Comparison of ENCODE assay signal across 9 mouse cellular contexts in the genomic region with DNA sequence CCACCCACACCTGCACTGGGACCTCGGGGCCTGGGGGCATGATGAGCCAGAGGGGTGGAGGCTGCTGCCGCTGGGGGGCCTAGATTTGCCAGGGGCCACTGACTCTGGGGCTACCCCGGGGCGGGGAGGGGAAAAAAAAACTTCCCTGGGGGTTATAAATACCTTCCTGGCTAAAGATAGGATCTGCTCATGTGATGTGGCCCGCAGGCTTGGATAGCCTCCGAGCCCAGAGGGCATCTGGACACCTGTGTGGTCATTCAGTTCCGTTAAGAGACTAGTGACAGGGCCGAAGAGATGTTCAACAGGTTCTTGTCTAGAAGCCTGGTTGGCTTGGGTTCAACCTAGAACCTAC. TPM values are rescaled to one million over a fixed set of nuclear protein-coding genes. Genes with fewer than 3 reads are reported as not detected.
A peak's percentile ranks its signal among the peaks of the same experiment; 100 is the strongest.
DNase-seq lines count a peak whose midpoint lies in the region; ATAC-seq lines count a peak whose summit lies in the region.
"Had no signal": no experiment of that assay in that cellular context is flagged by ENCODE, and none has a peak within 500 bp of the region (broad histone marks: within the 10 kb centered on the region; RNA-seq: fewer than 3 reads in every experiment).

A gene (minus strand): TSS at position 40 of the 352 bp plus-strand sequence.

- no peak for ATAC-seq in erythroblast, adult 5-6 weeks (replicated peaks; ENCODE audit: low FRiP score, poor library complexity, severe bottlenecking)
- no peak; the same call in 1 of the 2 replicates for ATAC-seq in heart, embryonic 15.5 days (replicated peaks; ENCODE audit: insufficient number of reproducible peaks, insufficient read depth, low FRiP score, low read depth)
- no peak for ATAC-seq in liver, embryonic 16.5 days (ENCODE audit: low read depth)

- H3K27me3 ChIP-seq in erythroblast, embryonic 14.5 days (ENCODE audit: control insufficient read depth): peaks cover 46% of the 10 kb centered on the region
- H3K27me3 ChIP-seq in embryonic facial prominence, embryonic 10.5 days (replicated peaks; ENCODE audit: low read depth, poor library complexity, severe bottlenecking): peaks cover 60% of the 10 kb centered on the region
- peaks cover 29% of the 10 kb centered on the region for H3K27me3 ChIP-seq in heart, embryonic 15.5 days
- H3K27me3 ChIP-seq in liver, embryonic 16.5 days (ENCODE audit: control insufficient read depth, insufficient read depth, low read depth, low read length): peaks cover 32% of the 10 kb centered on the region

- 0 out of 2 replicates have a peak, but pooled peaks cover 2% of the 10 kb centered on the region for H3K4me1 ChIP-seq in erythroblast, embryonic 14.5 days (ENCODE audit: control insufficient read depth)
- peaks cover 13% of the 10 kb centered on the region for H3K4me1 ChIP-seq in embryonic facial prominence, embryonic 10.5 days
- peaks cover 16% of the 10 kb centered on the region for H3K4me1 ChIP-seq in heart, embryonic 15.5 days (replicated peaks)
- H3K4me1 ChIP-seq in liver, embryonic 16.5 days (ENCODE audit: control insufficient read depth, low read depth, low read length): peaks cover 4% of the 10 kb centered on the region; the same call in 1 of the 2 replicates

- DNase-seq in embryonic facial prominence, embryonic 10.5 days (ENCODE audit: low spot score): no peak
- no peak for DNase-seq in urinary bladder, postnatal 4 days (ENCODE audit: low spot score in 2 of 2)
- DNase-seq in adrenal gland, postnatal 10 days: no peak
- no peak for DNase-seq in right cerebral cortex, adult 2 months (ENCODE audit: low spot score in 2 of 2)
- DNase-seq: lung, postnatal 36 days had no signal

- peak within 1 kb of the TSS; percentile 74 for H3K4me2 ChIP-seq in heart, embryonic 15.5 days
- H3K4me2 ChIP-seq in liver, embryonic 16.5 days (ENCODE audit: low read depth, low read length): peak within 1 kb of the TSS; percentile 60

- peak within 1 kb of the TSS; percentile 21 for H3K4me3 ChIP-seq in erythroblast, embryonic 14.5 days (replicated peaks)
- H3K4me3 ChIP-seq in embryonic facial prominence, embryonic 10.5 days: peak within 1 kb of the TSS; percentile 60
- H3K4me3 ChIP-seq in heart, embryonic 15.5 days: peak within 1 kb of the TSS; percentile 51
- H3K4me3 ChIP-seq in liver, embryonic 16.5 days (ENCODE audit: low read depth, low read length): peak within 1 kb of the TSS; percentile 45

- H3K9me3 ChIP-seq in erythroblast, embryonic 14.5 days (ENCODE audit: control insufficient read depth, low read length): peaks cover 2% of the 10 kb centered on the region; the same call in 1 of the 2 replicates
- 0 out of 2 replicates have a peak, but pooled peaks cover 2% of the 10 kb centered on the region for H3K9me3 ChIP-seq in embryonic facial prominence, embryonic 10.5 days
- H3K9me3 ChIP-seq in heart, embryonic 15.5 days (replicated peaks): no peaks in the 10 kb centered on the region
- H3K9me3 ChIP-seq in liver, embryonic 16.5 days (replicated peaks; ENCODE audit: control insufficient read depth, low read length): no peaks in the 10 kb centered on the region

- peak within 1 kb of the TSS; percentile 63 for H3K27ac ChIP-seq in embryonic facial prominence, embryonic 10.5 days (replicated peaks)
- H3K27ac ChIP-seq in heart, embryonic 15.5 days: no peak within 1 kb of the TSS
- H3K27ac ChIP-seq in liver, embryonic 16.5 days (ENCODE audit: low read length): no peak within 1 kb of the TSS

- H3K9ac ChIP-seq in heart, embryonic 15.5 days: peak within 1 kb of the TSS; percentile 55
- no peak within 1 kb of the TSS for H3K9ac ChIP-seq in liver, embryonic 16.5 days (ENCODE audit: low read depth, low read length)

- H3K36me3 ChIP-seq in erythroblast, embryonic 14.5 days (ENCODE audit: control insufficient read depth): no peaks in the 10 kb centered on the region
- H3K36me3 ChIP-seq in embryonic facial prominence, embryonic 10.5 days (replicated peaks): no peaks in the 10 kb centered on the region
- no peaks in the 10 kb centered on the region for H3K36me3 ChIP-seq in heart, embryonic 15.5 days
- no peaks in the 10 kb centered on the region for H3K36me3 ChIP-seq in liver, embryonic 16.5 days (ENCODE audit: control insufficient read depth, insufficient read depth)

- WGBS in embryonic facial prominence, embryonic 10.5 days: 41% methylated on average over 8 of the region's 8 CpGs
- WGBS in heart, embryonic 15.5 days: 16% methylated on average over 8 of the region's 8 CpGs
- WGBS in liver, embryonic 16.5 days (ENCODE audit: insufficient replicate concordance): 28% methylated on average over 8 of the region's 8 CpGs

RNA-seq across cellular contexts. Expression of the gene that starts here (rescaled TPM):
- polyA plus RNA-seq in erythroblast, embryonic 14.5 days (2012): not detected in 2 replicates
- not detected in 2 replicates for total RNA-seq in erythroblast, adult 5-6 weeks (2015; ENCODE audit: low replicate concordance)
- total RNA-seq in erythroblast, adult 5-6 weeks (2017; ENCODE audit: low replicate concordance): not detected in 2 replicates
- polyA plus RNA-seq in embryonic facial prominence, embryonic 10.5 days (2016; fragmentation: Nextera tagmentation; extraction: Ambion mirVana): 1.0 and 1.2 TPM in 2 replicates
- polyA plus RNA-seq in heart, embryonic 15.5 days (2015; fragmentation: Nextera tagmentation; extraction: Ambion mirVana): 1.00 and 1.7 TPM in 2 replicates
- 0.25 and 0.42 TPM in 2 replicates for polyA plus RNA-seq in liver, embryonic 16.5 days (2015; fragmentation: Nextera tagmentation; extraction: Ambion mirVana)
- total RNA-seq in adrenal gland, postnatal 10 days (2021): 1 to 10 TPM in 1 of 2 experiments, under 1 TPM in 1; 0.84 to 3.9 TPM
